Mouse (Mus musculus) kidney, postnatal 0 days (tissue): ENCODE results near the gene Vmn2r54. TPM values are rescaled to one million over a fixed set of nuclear protein-coding genes. Genes with fewer than 3 reads are reported as not detected.
"Not testable (repeated sequence)": the region's sequence is repeated elsewhere in the genome, so short reads cannot be mapped to it uniquely, and the experiment has no call there.

Experiments used
- ATAC-seq: fragments of 200-750 bp; cut with Nextera tagmentation; replicated peaks from 2 replicates; pipeline ENCODE4 v1.8.0; 2017; ENCODE audit warnings: low read depth, moderate number of reproducible peaks, moderate TSS enrichment, moderate library complexity; ENCODE audit not compliant: low FRiP score
- DNase-seq: peaks from one replicate; pipeline ENCODE4 v3.0.0-alpha.2; 2016; ENCODE audit warnings: low spot score
- H3K27ac ChIP-seq: fragments of 300-500 bp; sonication (generic); 2 replicates; pipeline ENCODE4 v1.5.1; 2014; ENCODE audit warnings: mild to moderate bottlenecking
- H3K27me3 ChIP-seq: fragments of 300-500 bp; sonication (generic); 2 replicates; pipeline ENCODE4 v1.6.1; 2014; ENCODE audit warnings: low read length, mixed read lengths; ENCODE audit not compliant: insufficient read depth
- H3K36me3 ChIP-seq: fragments of 300-500 bp; sonication (generic); 2 replicates; pipeline ENCODE4 v1.6.1; 2014; ENCODE audit warnings: low read length, mixed read lengths; ENCODE audit not compliant: insufficient read depth
- H3K4me1 ChIP-seq: fragments of 300-500 bp; sonication (generic); replicated peaks from 2 replicates; pipeline ENCODE4 v1.6.1; 2014; ENCODE audit warnings: antibody characterized with exemption, low read length, mixed read lengths; ENCODE audit not compliant: insufficient read depth
- H3K4me2 ChIP-seq: fragments of 300-500 bp; sonication (generic); 2 replicates; pipeline ENCODE4 v1.6.1; 2014; ENCODE audit warnings: mild to moderate bottlenecking, low read length, moderate library complexity, mixed read lengths
- H3K4me3 ChIP-seq: fragments of 300-500 bp; sonication (generic); replicated peaks from 2 replicates; pipeline ENCODE4 v1.5.1; 2014; ENCODE audit warnings: low read depth, low read length
- H3K9ac ChIP-seq: fragments of 300-500 bp; sonication (generic); 2 replicates; pipeline ENCODE4 v1.6.1; 2014; ENCODE audit warnings: low read depth, low read length
- H3K9me3 ChIP-seq: fragments of 300-500 bp; sonication (generic); replicated peaks from 2 replicates; pipeline ENCODE4 v1.6.1; 2016; ENCODE audit warnings: low read length, inconsistent platforms, mixed read lengths
- CTCF ChIP-seq: IDR thresholded peaks from 2 replicates; pipeline ENCODE4 v1.5.1; 2016; ENCODE audit warnings: antibody characterized with exemption, low read depth, mild to moderate bottlenecking, moderate library complexity
- WGBS: fragments of 180-500 bp; shearing (Covaris S2); extraction: QIAGEN DNeasy Blood & Tissue Kit; methylation state at CpG from one replicate; pipeline ENCODE4 v1.1.7; 2014; 5-methylcytosine and 5-hydroxymethylcytosine counted together
- polyA plus RNA-seq: library from polyadenylated mRNA; unstranded; fragments of >200 nt; fragmentation: Nextera tagmentation; extraction: Ambion mirVana; gene quantifications from 2 replicates; pipeline ENCODE4 v1.2.1, GENCODE M21; 2015

Gene Vmn2r54
- polyA plus RNA-seq = not detected in 2 replicates

GRCm38 (mm10) chr7:12640219-12640618 is at the start of gene Vmn2r54:
Vmn2r54 (minus strand) TSS chr7:12640319.
- not testable (repeated sequence) for H3K4me3 ChIP-seq, DNase-seq, H3K36me3 ChIP-seq, ATAC-seq, H3K27me3 ChIP-seq, H3K9me3 ChIP-seq, H3K4me1 ChIP-seq, H3K4me2 ChIP-seq, H3K27ac ChIP-seq, H3K9ac ChIP-seq
- 80% methylated on average over 3 of the region's 4 CpGs for WGBS

- 96% methylated on average over 3 of the region's 3 CpGs for WGBS
These were observed 44.8 kb upstream of the Vmn2r54 start, which contains the start of gene Vmn2r55 for GRCm38 (mm10) chr7:12684903-12685302. Vmn2r55 (minus strand) TSS chr7:12685003.

GRCm38 (mm10) chr7:12608688-12609087 is 31.4 kb downstream of the Vmn2r54 start, which contains the start of gene Vmn2r53:
Vmn2r53 (minus strand) TSS chr7:12608788.
- no peak within 1 kb of the TSS for H3K4me2 ChIP-seq

More at GRCm38 (mm10) chr7:12684903-12685302, 44.8 kb upstream of the Vmn2r54 start, which contains the start of gene Vmn2r55:
- not testable (repeated sequence) for H3K4me3 ChIP-seq, H3K4me1 ChIP-seq, H3K27ac ChIP-seq, ATAC-seq, H3K9me3 ChIP-seq, H3K27me3 ChIP-seq, H3K9ac ChIP-seq, DNase-seq, H3K4me2 ChIP-seq, H3K36me3 ChIP-seq

More at GRCm38 (mm10) chr7:12608688-12609087, 31.4 kb downstream of the Vmn2r54 start, which contains the start of gene Vmn2r53:
- DNase-seq (no peak), ATAC-seq (no peak)
- no peaks in the 10 kb centered on the region; the same call in none of the 2 replicates for H3K9me3 ChIP-seq
- no peak within 1 kb of the TSS for H3K27ac ChIP-seq
- no peaks in the 10 kb centered on the region for H3K36me3 ChIP-seq
- no peaks in the 10 kb centered on the region for H3K27me3 ChIP-seq
- H3K4me3 ChIP-seq = no peak within 1 kb of the TSS
- H3K4me1 ChIP-seq = no peaks in the 10 kb centered on the region
- no peak within 1 kb of the TSS for H3K9ac ChIP-seq
- no peak for TF ChIP-seq CTCF

Other genes with a start within 250 kb of the Vmn2r54 start
- gene Zfp551, start 217.6 kb downstream of the Vmn2r54 start, polyA plus RNA-seq = 3.9 and 4.3 TPM in 2 replicates
- 18.6 TPM in 2 replicates for gene Zfp606, start 162.0 kb downstream of the Vmn2r54 start, polyA plus RNA-seq
- gene 2900092C05Rik, start 127.8 kb downstream of the Vmn2r54 start, polyA plus RNA-seq = not detected in 2 replicates
- gene Vmn2r53, start 31.5 kb downstream of the Vmn2r54 start, polyA plus RNA-seq = not detected in 2 replicates
- gene Vmn2r55, start 44.7 kb upstream of the Vmn2r54 start, polyA plus RNA-seq = not detected in 2 replicates
- gene Vmn2r56, start 94.7 kb upstream of the Vmn2r54 start, polyA plus RNA-seq = not detected in 2 replicates
- gene Zscan18, start 163.3 kb upstream of the Vmn2r54 start, polyA plus RNA-seq = 3.6 and 4.4 TPM in 2 replicates
- gene Zfp329, start 178.5 kb upstream of the Vmn2r54 start, polyA plus RNA-seq = 8.8 and 8.9 TPM in 2 replicates
- 20.7 and 22.2 TPM in 2 replicates for gene Zfp110, start 194.4 kb upstream of the Vmn2r54 start, polyA plus RNA-seq
- gene Zfp128, start 240.9 kb upstream of the Vmn2r54 start, polyA plus RNA-seq = 3.3 and 3.5 TPM in 2 replicates